ENCODE assay signal across 8 mouse cellular contexts in genomic region chr5:52363468-52364150, GRCm38 (mm10). TPM values are rescaled to one million over a fixed set of nuclear protein-coding genes. Genes with fewer than 3 reads are reported as not detected.
DNase-seq lines count a peak whose midpoint lies in the region; ATAC-seq and TF ChIP-seq lines count a peak whose summit lies in the region.

TSS of gene Sod3 (plus strand) at chr5:52363791.

- H3K4me1 ChIP-seq in spleen, adult 2 months (ENCODE audit: control insufficient read depth, insufficient read depth, insufficient read length) = no peaks in the 10 kb centered on the region; the same call in 1 of the 2 replicates
- no peaks in the 10 kb centered on the region for H3K4me1 ChIP-seq in intestine, postnatal 0 days (replicated peaks; ENCODE audit: control insufficient read depth, insufficient read depth, low read length)
- H3K4me1 ChIP-seq in forebrain, embryonic 10.5 days = peaks cover 31% of the 10 kb centered on the region
- no peaks in the 10 kb centered on the region; the same call in 1 of the 2 replicates for H3K4me1 ChIP-seq in forebrain, embryonic 11.5 days (replicated peaks; ENCODE audit: control insufficient read depth, insufficient read depth, low read length)

- no peak within 1 kb of the TSS; the same call in 1 of the 2 replicates for H3K4me3 ChIP-seq in spleen, adult 2 months (ENCODE audit: extremely low read depth, insufficient read depth, insufficient read length)
- H3K4me3 ChIP-seq in intestine, postnatal 0 days (ENCODE audit: low read depth, low read length) = no peak within 1 kb of the TSS
- H3K4me3 ChIP-seq in forebrain, embryonic 10.5 days = no peak within 1 kb of the TSS
- no peak within 1 kb of the TSS for H3K4me3 ChIP-seq in forebrain, embryonic 11.5 days (ENCODE audit: low read depth, low read length)

- DNase-seq in spleen, adult 2 months (ENCODE audit: low read depth in 1 of 2, low spot score in 2 of 2) = no peak
- no peak for DNase-seq in spleen, postnatal 36 days (ENCODE audit: low spot score in 2 of 2)
- DNase-seq in fibroblast of lung, adult 2 months (ENCODE audit: low read depth) = peak; percentile 63
- peak; percentile 78 for DNase-seq in lung, postnatal 10 days
- no peak for DNase-seq in forebrain, embryonic 10.5 days (ENCODE audit: extremely low spot score, low spot score)
- no peak for DNase-seq in forebrain, embryonic 11.5 days (ENCODE audit: low spot score)
- DNase-seq in left cerebral cortex, postnatal 25 days (ENCODE audit: low spot score in 2 of 2) = no peak

- H3K36me3 ChIP-seq in spleen, adult 2 months (ENCODE audit: control insufficient read depth, insufficient read depth, low read length) = no peaks in the 10 kb centered on the region
- no peaks in the 10 kb centered on the region for H3K36me3 ChIP-seq in intestine, postnatal 0 days (ENCODE audit: control insufficient read depth, insufficient read depth)
- H3K36me3 ChIP-seq in forebrain, embryonic 10.5 days (replicated peaks) = no peaks in the 10 kb centered on the region
- no peaks in the 10 kb centered on the region for H3K36me3 ChIP-seq in forebrain, embryonic 11.5 days (ENCODE audit: control insufficient read depth, insufficient read depth, low read length)

- H3K9ac ChIP-seq in intestine, postnatal 0 days (ENCODE audit: low read depth, low read length) = no peak within 1 kb of the TSS
- H3K9ac ChIP-seq in forebrain, embryonic 11.5 days (ENCODE audit: low read length) = no peak within 1 kb of the TSS

- H3K4me2 ChIP-seq in intestine, postnatal 0 days (replicated peaks; ENCODE audit: low read depth) = 0 out of 2 replicates have a peak within 1 kb of the TSS, but pooled peaks have one; percentile 4
- no peak within 1 kb of the TSS for H3K4me2 ChIP-seq in forebrain, embryonic 11.5 days (ENCODE audit: low read depth, low read length, severe bottlenecking)

- H3K9me3 ChIP-seq in intestine, postnatal 0 days (ENCODE audit: control insufficient read depth) = no peaks in the 10 kb centered on the region
- H3K9me3 ChIP-seq in forebrain, embryonic 10.5 days = peaks cover 4% of the 10 kb centered on the region; the same call in 1 of the 2 replicates
- H3K9me3 ChIP-seq in forebrain, embryonic 11.5 days (ENCODE audit: control insufficient read depth, low read length) = no peaks in the 10 kb centered on the region

- intact Hi-C loops in left cerebral cortex, postnatal 25 days (cut with DNase I) = no loop called here

- 55% methylated on average over 11 of the region's 11 CpGs for WGBS in spleen, adult 2 months
- 32% methylated on average over 11 of the region's 11 CpGs for WGBS in intestine, postnatal 0 days
- WGBS in forebrain, embryonic 10.5 days = 27% methylated on average over 11 of the region's 11 CpGs
- 21% methylated on average over 11 of the region's 11 CpGs for WGBS in forebrain, embryonic 11.5 days

- no peak for ATAC-seq in intestine, postnatal 0 days
- ATAC-seq in forebrain, embryonic 11.5 days (replicated peaks; ENCODE audit: low FRiP score) = no peak

- H3K27me3 ChIP-seq in spleen, adult 2 months (ENCODE audit: control insufficient read depth, insufficient read depth, low read length) = no peaks in the 10 kb centered on the region
- peaks cover 4% of the 10 kb centered on the region; the same call in 1 of the 2 replicates for H3K27me3 ChIP-seq in intestine, postnatal 0 days (replicated peaks; ENCODE audit: control insufficient read depth, insufficient read depth, low read length)
- H3K27me3 ChIP-seq in forebrain, embryonic 10.5 days (ENCODE audit: poor library complexity, severe bottlenecking) = peaks cover 15% of the 10 kb centered on the region
- no peaks in the 10 kb centered on the region for H3K27me3 ChIP-seq in forebrain, embryonic 11.5 days (ENCODE audit: control insufficient read depth, insufficient read depth, low read length)

- no peak for TF ChIP-seq POLR2A in spleen, adult 2 months (IDR thresholded peaks at IDR 0.05; ENCODE audit: low read depth, low read length)

- peak within 1 kb of the TSS; percentile 33; the same call in 1 of the 2 replicates for H3K27ac ChIP-seq in spleen, adult 2 months (ENCODE audit: insufficient read depth, low read length)
- H3K27ac ChIP-seq in intestine, postnatal 0 days (ENCODE audit: low read depth, low read length) = no peak within 1 kb of the TSS
- no peak within 1 kb of the TSS for H3K27ac ChIP-seq in forebrain, embryonic 10.5 days
- H3K27ac ChIP-seq in forebrain, embryonic 11.5 days (ENCODE audit: low read depth, low read length) = no peak within 1 kb of the TSS

- no peak for TF ChIP-seq CTCF in spleen, adult 2 months (IDR thresholded peaks at IDR 0.05; ENCODE audit: extremely low read depth, insufficient read depth, insufficient read length, insufficient replicate concordance)
- no peak for TF ChIP-seq CTCF in intestine, postnatal 0 days (IDR thresholded peaks at IDR 0.05; ENCODE audit: low read depth)

RNA-seq across cellular contexts. Expression of gene Sod3, which starts in this region (rescaled TPM):
- 40.4 and 44.9 TPM in 2 replicates for polyA plus RNA-seq in spleen, adult 2 months (2012; rRNA removed)
- polyA plus RNA-seq in intestine, postnatal 0 days (2015; fragmentation: Nextera tagmentation; extraction: Ambion mirVana) = 6.5 and 11.3 TPM in 2 replicates
- polyA plus RNA-seq in forebrain, embryonic 10.5 days (2016; fragmentation: Nextera tagmentation; extraction: Ambion mirVana) = 0.56 and 0.74 TPM in 2 replicates
- polyA plus RNA-seq in forebrain, embryonic 11.5 days (2014; fragmentation: Nextera tagmentation; extraction: Ambion mirVana) = 0.20 and 0.39 TPM in 2 replicates
- total RNA-seq in left cerebral cortex, postnatal 25 days (2021) = 1 to 10 TPM; 6.9 to 8.6 TPM

Comparison
In these comparisons a context has a peak if more than half of its experiments do, and no peak if none do; other contexts are left out.
1. DNase-seq: peak in fibroblast of lung, adult 2 months (single experiment) and lung, postnatal 10 days (single experiment); none in spleen, adult 2 months (0 of 2), spleen, postnatal 36 days (0 of 2), forebrain, embryonic 10.5 days (single experiment), forebrain, embryonic 11.5 days (single experiment) and left cerebral cortex, postnatal 25 days (0 of 2).